Mouse (Mus musculus) forebrain, embryonic 16.5 days (tissue): ENCODE measurements around the gene Itgb3bp. TPM values are rescaled to one million over a fixed set of nuclear protein-coding genes. Genes with fewer than 3 reads are reported as not detected.

Experiments
- ATAC-seq: fragments of 200-750 bp; cut with Nextera tagmentation; 2 replicates; pipeline ENCODE4 v1.8.0; 2017; ENCODE audit warnings: mild to moderate bottlenecking, moderate library complexity
- H3K27ac ChIP-seq: fragments of 300-500 bp; sonication (generic); 2 replicates; pipeline ENCODE4 v1.5.1; 2014; ENCODE audit warnings: low read length, control low read depth
- H3K27me3 ChIP-seq: fragments of 300-500 bp; sonication (generic); replicated peaks from 2 replicates; pipeline ENCODE4 v1.6.1; 2014; ENCODE audit warnings: low read length; ENCODE audit not compliant: control insufficient read depth, insufficient read depth
- H3K36me3 ChIP-seq: fragments of 300-500 bp; sonication (generic); 2 replicates; pipeline ENCODE4 v1.6.1; 2014; ENCODE audit not compliant: control insufficient read depth, insufficient read depth
- H3K4me1 ChIP-seq: fragments of 300-500 bp; sonication (generic); replicated peaks from 2 replicates; pipeline ENCODE4 v1.6.1; 2014; ENCODE audit warnings: low read length; ENCODE audit not compliant: control insufficient read depth, insufficient read depth
- H3K4me2 ChIP-seq: fragments of 300-500 bp; sonication (generic); 2 replicates; pipeline ENCODE4 v1.6.1; 2014; ENCODE audit warnings: mild to moderate bottlenecking, low read length, control low read depth
- H3K4me3 ChIP-seq: fragments of 300-500 bp; sonication (generic); replicated peaks from 2 replicates; pipeline ENCODE4 v1.5.1; 2014; ENCODE audit warnings: mild to moderate bottlenecking, low read length, control low read depth
- H3K9ac ChIP-seq: fragments of 300-500 bp; sonication (generic); replicated peaks from 2 replicates; pipeline ENCODE4 v1.6.1; 2014; ENCODE audit warnings: low read depth, low read length, control low read depth
- H3K9me3 ChIP-seq: fragments of 300-500 bp; sonication (generic); 2 replicates; pipeline ENCODE4 v1.6.1; 2016; ENCODE audit warnings: low read length; ENCODE audit not compliant: control insufficient read depth
- WGBS: fragments of 180-500 bp; shearing (Covaris S2); extraction: QIAGEN DNeasy Blood & Tissue Kit; methylation state at CpG from one replicate; pipeline ENCODE4 v1.1.7; 2014; 5-methylcytosine and 5-hydroxymethylcytosine counted together
- polyA plus RNA-seq: library from polyadenylated mRNA; unstranded; fragments of >200 nt; fragmentation: Nextera tagmentation; extraction: Ambion mirVana; gene quantifications from 2 replicates; pipeline ENCODE4 v1.2.1, GENCODE M21; 2015

Gene Itgb3bp
- polyA plus RNA-seq, 1 experiment from 2014 or later: 17.6 TPM

- Histone ChIP-seq H3K27ac (no peak overlapping the region), H3K36me3 (no peaks in the 10 kb centered on the region), H3K27me3 (no peaks in the 10 kb centered on the region), H3K4me1 (peaks cover 13% of the 10 kb centered on the region), H3K9me3 (no peaks in the 10 kb centered on the region), H3K9ac (no peak overlapping the region), H3K4me2 (no peak overlapping the region), H3K4me3 (no peak overlapping the region)
- no peak for ATAC-seq
- WGBS: 89% methylated on average over 4 of the region's 4 CpGs
Measured at GRCm38 (mm10) chr4:99926380-99926779, 3.2 kb downstream of the Itgb3bp start.

- 70% methylated on average over 4 of the region's 4 CpGs for WGBS
- no peak for ATAC-seq
Measured at GRCm38 (mm10) chr4:99913894-99914451, 15.6 kb downstream of the Itgb3bp start.

GRCm38 (mm10) chr4:99882405-99882804, 47.2 kb downstream of the Itgb3bp start:
- no peak overlapping the region for H3K9ac ChIP-seq
- H3K4me3 ChIP-seq: no peak overlapping the region
- no peak overlapping the region for H3K27ac ChIP-seq
- no peaks in the 10 kb centered on the region for H3K27me3 ChIP-seq
- no peak for ATAC-seq
- H3K36me3 ChIP-seq: no peaks in the 10 kb centered on the region
- H3K4me1 ChIP-seq: no peaks in the 10 kb centered on the region
- no peak overlapping the region for H3K4me2 ChIP-seq
- no peaks in the 10 kb centered on the region for H3K9me3 ChIP-seq

More at GRCm38 (mm10) chr4:99913894-99914451, 15.6 kb downstream of the Itgb3bp start:
- H3K27me3 ChIP-seq: no peaks in the 10 kb centered on the region
- no peak overlapping the region for H3K9ac ChIP-seq
- H3K36me3 ChIP-seq: no peaks in the 10 kb centered on the region
- no peaks in the 10 kb centered on the region for H3K9me3 ChIP-seq
- no peak overlapping the region for H3K27ac ChIP-seq
- H3K4me2 ChIP-seq: no peak overlapping the region
- no peak overlapping the region for H3K4me3 ChIP-seq
- no peaks in the 10 kb centered on the region for H3K4me1 ChIP-seq

GRCm38 (mm10) chr4:99881882-99882281, 47.7 kb downstream of the Itgb3bp start:
- H3K9me3 ChIP-seq: no peaks in the 10 kb centered on the region

GRCm38 (mm10) chr4:99829094-99830073, 100.2 kb downstream of the Itgb3bp start, which contains the start of gene Efcab7:
Gene Efcab7, plus strand, starts transcription at chr4:99829198.
- Histone ChIP-seq H3K36me3 (no peaks in the 10 kb centered on the region), H3K4me2 (peak within 1 kb of the TSS; percentile 63), H3K9me3 (no peaks in the 10 kb centered on the region), H3K4me1 (peaks cover 7% of the 10 kb centered on the region; the same call in 1 of the 2 replicates), H3K9ac (peak within 1 kb of the TSS; percentile 87), H3K27ac (peak within 1 kb of the TSS; percentile 96), H3K4me3 (peak within 1 kb of the TSS; percentile 75), H3K27me3 (no peaks in the 10 kb centered on the region)
- under 1% methylated on average over 48 of the region's 48 CpGs for WGBS
- peak; percentile 92 for ATAC-seq

More at GRCm38 (mm10) chr4:99881882-99882281, 47.7 kb downstream of the Itgb3bp start:
- no peak overlapping the region for H3K4me3 ChIP-seq
- no peak overlapping the region for H3K9ac ChIP-seq
- no peaks in the 10 kb centered on the region for H3K4me1 ChIP-seq
- ATAC-seq: no peak
- no peaks in the 10 kb centered on the region for H3K36me3 ChIP-seq
- no peak overlapping the region for H3K4me2 ChIP-seq
- H3K27me3 ChIP-seq: no peaks in the 10 kb centered on the region
- no peak overlapping the region for H3K27ac ChIP-seq

- 0% methylated on average over 7 of the region's 7 CpGs for WGBS
- ATAC-seq: peak; percentile 43
Measured at GRCm38 (mm10) chr4:99828739-99829093, 100.9 kb downstream of the Itgb3bp start.

GRCm38 (mm10) chr4:99828337-99828736, 101.3 kb downstream of the Itgb3bp start:
- H3K9ac ChIP-seq: no peak overlapping the region

More at GRCm38 (mm10) chr4:99828739-99829093, 100.9 kb downstream of the Itgb3bp start:
- Histone ChIP-seq H3K9me3 (no peaks in the 10 kb centered on the region), H3K4me1 (peaks cover 7% of the 10 kb centered on the region; the same call in 1 of the 2 replicates), H3K36me3 (no peaks in the 10 kb centered on the region), H3K27ac (peak overlapping the region; percentile 96), H3K9ac (peak overlapping the region; percentile 87), H3K4me2 (peak overlapping the region; percentile 63), H3K27me3 (no peaks in the 10 kb centered on the region), H3K4me3 (peak overlapping the region; percentile 75)

GRCm38 (mm10) chr4:99816697-99817460, 112.7 kb downstream of the Itgb3bp start:
- WGBS: 92% methylated on average over 7 of the region's 7 CpGs
- no peaks in the 10 kb centered on the region for H3K27me3 ChIP-seq
- no peak overlapping the region for H3K9ac ChIP-seq
- no peak overlapping the region for H3K27ac ChIP-seq
- no peak overlapping the region for H3K4me2 ChIP-seq
- no peak for ATAC-seq
- no peaks in the 10 kb centered on the region for H3K9me3 ChIP-seq
- no peaks in the 10 kb centered on the region for H3K4me1 ChIP-seq
- no peak overlapping the region for H3K4me3 ChIP-seq
- H3K36me3 ChIP-seq: no peaks in the 10 kb centered on the region

More at GRCm38 (mm10) chr4:99828337-99828736, 101.3 kb downstream of the Itgb3bp start:
- Histone ChIP-seq H3K9me3 (no peaks in the 10 kb centered on the region), H3K4me2 (peak overlapping the region; percentile 41), H3K36me3 (no peaks in the 10 kb centered on the region), H3K27ac (no peak overlapping the region), H3K27me3 (no peaks in the 10 kb centered on the region), H3K4me1 (peaks cover 7% of the 10 kb centered on the region; the same call in 1 of the 2 replicates), H3K4me3 (peak overlapping the region; percentile 18; the same call in 1 of the 2 replicates)
- no peak for ATAC-seq
- whole genome bisulfite sequencing: 40% methylated on average over 4 of the region's 4 CpGs

- H3K27me3 ChIP-seq: no peaks in the 10 kb centered on the region
- no peaks in the 10 kb centered on the region for H3K36me3 ChIP-seq
- H3K4me1 ChIP-seq: no peaks in the 10 kb centered on the region
- H3K9ac ChIP-seq: no peak overlapping the region
- no peak for ATAC-seq
- H3K4me3 ChIP-seq: no peak overlapping the region
- no peak overlapping the region for H3K4me2 ChIP-seq
- WGBS: 95% methylated on average over 6 of the region's 6 CpGs
- H3K27ac ChIP-seq: no peak overlapping the region
- H3K9me3 ChIP-seq: no peaks in the 10 kb centered on the region
Measured at GRCm38 (mm10) chr4:99792365-99792764, 137.2 kb downstream of the Itgb3bp start.
